Mouse (Mus musculus): ENCODE data around the gene Srp14. TPM values are rescaled to one million over a fixed set of nuclear protein-coding genes. Genes with fewer than 3 reads are reported as not detected.
A peak's percentile ranks its signal among the peaks of the same experiment; 100 is the strongest.

Srp14 gene
- total RNA-seq, 2 experiments from 2014 or later = 181 TPM

GRCm38 (mm10) chr2:118507126-118507525 lies 27.6 kb upstream of the Srp14 start:
- Histone ChIP-seq H3K4me3 (no peak overlapping the region), H3K27ac (no peak overlapping the region)
- no peak for TF ChIP-seq CTCF (conservative IDR thresholded peaks at IDR 0.05)
- no peak for DNase-seq (ENCODE audit: low spot score in 2 of 2)

GRCm38 (mm10) chr2:118500191-118500590 lies 20.7 kb upstream of the Srp14 start:
- Histone ChIP-seq H3K4me3 (no peak overlapping the region), H3K27ac (no peak overlapping the region)
- DNase-seq (ENCODE audit: low spot score in 2 of 2) = no peak
- TF ChIP-seq CTCF (conservative IDR thresholded peaks at IDR 0.05) = no peak

- H3K4me3 ChIP-seq = no peak overlapping the region
- H3K27ac ChIP-seq = no peak overlapping the region
- no peak for DNase-seq (ENCODE audit: low spot score in 2 of 2)
- TF ChIP-seq CTCF (conservative IDR thresholded peaks at IDR 0.05) = no peak; the same call in 1 of the 2 replicates
Observed at GRCm38 (mm10) chr2:118499135-118499961, 19.8 kb upstream of the Srp14 start.

GRCm38 (mm10) chr2:118498476-118498875 lies 19.0 kb upstream of the Srp14 start:
- no peak for DNase-seq (ENCODE audit: low spot score in 2 of 2)
- no peak overlapping the region for H3K27ac ChIP-seq
- TF ChIP-seq CTCF (conservative IDR thresholded peaks at IDR 0.05) = no peak
- no peak overlapping the region for H3K4me3 ChIP-seq

GRCm38 (mm10) chr2:118497890-118498289 lies 18.4 kb upstream of the Srp14 start:
- no peak for DNase-seq (ENCODE audit: low spot score in 2 of 2)
- Histone ChIP-seq H3K4me3 (no peak overlapping the region), H3K27ac (no peak overlapping the region)
- TF ChIP-seq CTCF (conservative IDR thresholded peaks at IDR 0.05) = no peak

- DNase-seq (ENCODE audit: low spot score in 2 of 2) = no peak
- no peak for TF ChIP-seq CTCF (conservative IDR thresholded peaks at IDR 0.05)
- Histone ChIP-seq H3K27ac (no peak overlapping the region), H3K4me3 (no peak overlapping the region)
Observed at GRCm38 (mm10) chr2:118495024-118495423, 15.5 kb upstream of the Srp14 start.

- H3K27ac ChIP-seq = 0 out of 2 replicates have a peak overlapping the region, but pooled peaks have one; percentile 28
- no peak for TF ChIP-seq CTCF (conservative IDR thresholded peaks at IDR 0.05)
- no peak overlapping the region for H3K4me3 ChIP-seq
- DNase-seq (ENCODE audit: low spot score in 2 of 2) = no peak
Observed at GRCm38 (mm10) chr2:118491741-118492395, 12.4 kb upstream of the Srp14 start.

- no peak overlapping the region for H3K4me3 ChIP-seq
- no peak for DNase-seq (ENCODE audit: low spot score in 2 of 2)
- H3K27ac ChIP-seq = 0 out of 2 replicates have a peak overlapping the region, but pooled peaks have one; percentile 28
- no peak for TF ChIP-seq CTCF (conservative IDR thresholded peaks at IDR 0.05)
Observed at GRCm38 (mm10) chr2:118491281-118491731, 11.8 kb upstream of the Srp14 start.

- TF ChIP-seq CTCF (conservative IDR thresholded peaks at IDR 0.05) = no peak
- H3K27ac ChIP-seq = peak overlapping the region; percentile 4; the same call in 1 of the 2 replicates
- no peak overlapping the region for H3K4me3 ChIP-seq
- DNase-seq (ENCODE audit: low spot score in 2 of 2) = peak in 1 of 2 experiments; percentile 33
Observed at GRCm38 (mm10) chr2:118490241-118491091, 11.0 kb upstream of the Srp14 start.

GRCm38 (mm10) chr2:118487806-118488205 lies 8.3 kb upstream of the Srp14 start:
- Histone ChIP-seq H3K27ac (no peak overlapping the region), H3K4me3 (no peak overlapping the region)
- peak; percentile 69 for TF ChIP-seq CTCF (conservative IDR thresholded peaks at IDR 0.05)
- DNase-seq (ENCODE audit: low spot score in 2 of 2) = no peak

- DNase-seq (ENCODE audit: low spot score in 2 of 2) = peak; percentile 38 to 83
- H3K4me3 ChIP-seq = no peak overlapping the region
- peak; percentile 100 for TF ChIP-seq CTCF (conservative IDR thresholded peaks at IDR 0.05)
- H3K27ac ChIP-seq = no peak overlapping the region
Observed at GRCm38 (mm10) chr2:118486933-118487332, 7.4 kb upstream of the Srp14 start.

GRCm38 (mm10) chr2:118485415-118485814 lies 5.9 kb upstream of the Srp14 start:
- DNase-seq (ENCODE audit: low spot score in 2 of 2) = no peak
- no peak for TF ChIP-seq CTCF (conservative IDR thresholded peaks at IDR 0.05)
- Histone ChIP-seq H3K27ac (no peak overlapping the region), H3K4me3 (no peak overlapping the region)
